Mouse (Mus musculus) midbrain, embryonic 15.5 days (tissue): ENCODE data around the gene Grik3. TPM values are rescaled to one million over a fixed set of nuclear protein-coding genes. Genes with fewer than 3 reads are reported as not detected.
A peak's percentile ranks its signal among the peaks of the same experiment; 100 is the strongest.
"Not testable (repeated sequence)": the region's sequence is repeated elsewhere in the genome, so short reads cannot be mapped to it uniquely, and the experiment has no call there.

Source experiments
- ATAC-seq: fragments of 200-750 bp; cut with Nextera tagmentation; replicated peaks from 2 replicates; pipeline ENCODE4 v1.8.0; 2017; ENCODE audit warnings: moderate TSS enrichment
- H3K27ac ChIP-seq: fragments of 300-500 bp; sonication (generic); 2 replicates; pipeline ENCODE4 v1.5.1; 2015; ENCODE audit warnings: mild to moderate bottlenecking, inconsistent platforms
- H3K27me3 ChIP-seq: fragments of 300-500 bp; sonication (generic); replicated peaks from 2 replicates; pipeline ENCODE4 v1.6.1; 2015; ENCODE audit warnings: inconsistent platforms
- H3K36me3 ChIP-seq: fragments of 300-500 bp; sonication (generic); replicated peaks from 2 replicates; pipeline ENCODE4 v1.6.1; 2015; ENCODE audit warnings: inconsistent platforms
- H3K4me1 ChIP-seq: fragments of 300-500 bp; sonication (generic); 2 replicates; pipeline ENCODE4 v1.6.1; 2015; ENCODE audit warnings: inconsistent platforms
- H3K4me2 ChIP-seq: fragments of 300-500 bp; sonication (generic); 2 replicates; pipeline ENCODE4 v1.6.1; 2015; ENCODE audit warnings: inconsistent platforms, mild to moderate bottlenecking, moderate library complexity
- H3K4me3 ChIP-seq: fragments of 300-500 bp; sonication (generic); 2 replicates; pipeline ENCODE4 v1.5.1; 2015; ENCODE audit warnings: mild to moderate bottlenecking, inconsistent platforms
- H3K9ac ChIP-seq: fragments of 300-500 bp; sonication (generic); 2 replicates; pipeline ENCODE4 v1.6.1; 2015; ENCODE audit warnings: mild to moderate bottlenecking, inconsistent platforms
- H3K9me3 ChIP-seq: fragments of 300-500 bp; sonication (generic); 2 replicates; pipeline ENCODE4 v1.6.1; 2016; ENCODE audit warnings: inconsistent platforms
- WGBS: fragments of 180-500 bp; shearing (Covaris S2); methylation state at CpG from one replicate; pipeline ENCODE4 v1.1.7; 2015; ENCODE audit warnings: mixed read lengths; 5-methylcytosine and 5-hydroxymethylcytosine counted together
- polyA plus RNA-seq: library from polyadenylated mRNA; unstranded; fragments of >200 nt; fragmentation: Nextera tagmentation; extraction: Ambion mirVana; gene quantifications from 2 replicates; pipeline ENCODE4 v1.2.1, GENCODE M21; 2015

Gene Grik3
- polyA plus RNA-seq, 1 experiment from 2014 or later, result 5.3 TPM

DNA sequence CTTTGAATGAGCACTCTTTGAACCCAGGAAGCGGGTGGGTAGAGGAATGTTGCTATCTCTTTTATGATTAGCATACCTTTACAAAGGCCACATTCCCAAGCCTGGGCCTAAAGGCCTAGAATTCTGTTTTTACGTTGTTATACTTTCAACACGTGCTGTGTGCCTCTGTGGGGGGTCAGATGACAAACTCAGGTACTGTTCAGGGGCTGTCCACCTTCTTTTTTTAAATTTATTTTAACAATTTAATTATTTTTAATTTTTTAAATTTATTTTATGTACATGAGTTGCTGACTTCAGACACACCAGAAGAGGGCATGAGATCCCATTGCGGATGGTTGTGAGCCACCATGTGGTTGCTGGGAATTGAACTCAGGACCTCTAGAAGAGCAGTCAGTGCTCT is 118.4 kb downstream of the Grik3 start:
- not testable (repeated sequence) for H3K36me3 ChIP-seq, H3K9me3 ChIP-seq, H3K27me3 ChIP-seq, ATAC-seq, H3K4me2 ChIP-seq, H3K27ac ChIP-seq, H3K9ac ChIP-seq, H3K4me1 ChIP-seq, H3K4me3 ChIP-seq
- 61% methylated on average over 3 of the region's 4 CpGs for WGBS

DNA sequence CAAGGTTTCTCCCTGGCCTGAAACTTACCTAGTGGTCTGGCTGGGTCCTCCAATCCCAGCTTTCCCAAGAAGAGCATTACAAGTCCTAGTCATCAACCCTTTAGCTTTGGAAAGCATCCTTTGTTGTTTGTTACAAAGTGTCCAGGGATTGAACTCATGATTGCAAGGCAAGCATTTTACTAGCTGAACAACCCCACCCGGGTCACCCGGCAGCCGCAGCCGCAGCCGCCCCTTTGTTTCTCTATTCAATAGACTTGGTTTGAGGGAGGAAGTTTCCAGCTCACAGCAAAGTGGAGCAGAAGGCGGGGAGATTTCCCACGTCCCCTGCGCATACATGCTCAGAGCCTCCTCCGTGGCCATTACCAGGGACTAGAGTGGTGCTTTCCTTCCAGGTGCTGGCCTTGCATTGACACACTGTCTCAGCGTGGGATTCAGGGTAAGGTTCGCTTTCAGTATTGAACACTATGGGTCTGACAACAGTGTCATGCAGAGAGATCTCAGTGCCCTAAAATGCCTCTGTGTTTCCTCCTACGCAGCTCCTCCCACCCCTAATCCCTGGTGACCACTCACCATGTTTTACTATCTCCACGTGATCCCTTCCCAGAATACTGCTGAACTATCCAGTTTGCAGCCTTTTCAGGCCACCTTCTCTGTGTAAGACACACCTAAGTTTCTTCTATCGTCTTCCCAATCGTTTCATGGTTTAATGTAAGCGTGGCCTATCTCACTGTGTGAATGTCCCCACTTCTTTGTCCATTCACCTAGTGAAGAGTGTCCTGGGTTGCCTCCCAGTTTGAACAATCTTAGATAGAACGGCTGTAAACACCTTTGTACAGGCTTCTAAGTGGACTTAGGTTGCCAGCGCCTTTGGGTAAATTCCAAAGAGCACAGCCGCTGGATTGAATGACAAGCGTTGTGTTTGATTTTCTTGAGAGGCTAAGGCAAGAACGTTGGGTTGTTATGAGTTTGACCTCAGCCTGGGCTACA is 119.1 kb downstream of the Grik3 start:
- no peaks in the 10 kb centered on the region for H3K36me3 ChIP-seq
- 59% methylated on average over 21 of the region's 21 CpGs for WGBS

DNA sequence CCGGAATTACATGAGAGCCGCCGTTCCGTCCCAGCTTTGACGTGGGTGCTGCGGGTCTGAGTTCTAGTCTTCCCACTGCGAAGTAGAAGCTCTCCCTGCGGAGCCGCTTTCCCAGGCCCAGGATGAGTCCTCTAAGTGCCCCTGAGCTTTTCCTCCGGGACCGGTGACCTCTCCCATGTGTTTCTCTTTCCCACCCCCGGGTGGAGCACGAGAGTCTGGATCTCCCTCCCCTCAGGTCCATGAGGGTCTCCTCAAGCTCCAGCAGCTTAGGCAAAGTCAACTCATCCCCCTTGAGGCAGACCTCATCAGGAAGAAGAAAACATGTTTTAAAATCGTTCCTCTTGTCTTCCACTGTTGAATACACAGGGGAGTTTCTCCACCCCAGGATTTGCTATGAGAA is 127.4 kb downstream of the Grik3 start:
- no peak overlapping the region for H3K27ac ChIP-seq
- no peaks in the 10 kb centered on the region for H3K27me3 ChIP-seq
- H3K9ac ChIP-seq, result no peak overlapping the region
- H3K4me2 ChIP-seq, result no peak overlapping the region
- no peak overlapping the region for H3K4me3 ChIP-seq
- ATAC-seq, result no peak
- WGBS, result 79% methylated on average over 14 of the region's 14 CpGs
- peaks cover 4% of the 10 kb centered on the region; the same call in 1 of the 2 replicates for H3K4me1 ChIP-seq
- no peaks in the 10 kb centered on the region for H3K9me3 ChIP-seq
- H3K36me3 ChIP-seq, result no peaks in the 10 kb centered on the region

More for the DNA sequence above, 119.1 kb downstream of the Grik3 start:
- H3K4me3 ChIP-seq, result no peak overlapping the region
- ATAC-seq, result no peak
- H3K27me3 ChIP-seq, result no peaks in the 10 kb centered on the region
- H3K9me3 ChIP-seq, result no peaks in the 10 kb centered on the region
- H3K4me1 ChIP-seq, result 0 out of 2 replicates have a peak, but pooled peaks cover 2% of the 10 kb centered on the region
- no peak overlapping the region for H3K27ac ChIP-seq
- H3K4me2 ChIP-seq, result no peak overlapping the region
- H3K9ac ChIP-seq, result no peak overlapping the region

DNA sequence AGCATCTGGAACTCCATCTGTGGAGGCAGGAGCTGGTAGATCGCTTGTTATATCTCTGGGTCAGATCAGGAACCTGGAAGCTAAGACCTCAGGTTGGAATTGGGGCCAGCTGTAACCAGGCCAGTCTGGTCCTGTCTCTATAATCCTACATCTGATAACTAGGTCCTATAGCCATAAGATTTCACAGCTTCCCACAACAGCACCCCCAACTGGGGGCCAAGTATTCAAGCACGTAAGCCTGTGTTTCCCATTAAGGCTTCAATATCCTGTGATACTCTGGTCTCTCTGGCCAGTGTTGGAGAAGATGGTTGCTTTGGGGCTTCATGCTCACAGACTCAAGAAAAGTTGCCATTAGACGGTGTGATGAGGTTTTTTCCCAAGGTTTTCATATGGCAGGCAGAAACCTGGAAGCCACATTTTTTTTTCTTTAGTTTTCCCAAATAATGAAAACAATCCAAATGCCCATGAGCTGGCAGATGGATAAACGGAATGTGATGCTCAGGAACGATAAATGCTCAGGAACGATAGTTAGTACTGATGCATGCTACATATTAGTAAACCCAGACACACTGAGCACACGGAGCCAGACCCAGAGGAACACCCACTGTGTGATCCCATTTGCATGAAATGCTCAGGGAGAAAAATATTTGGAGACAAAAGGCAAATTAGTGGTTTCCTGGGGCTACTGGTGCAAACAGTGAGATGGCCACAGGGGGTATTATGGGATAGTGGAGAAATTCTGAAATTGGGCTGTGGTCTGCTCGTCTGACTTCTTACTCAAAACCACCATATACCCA is 128.2 kb downstream of the Grik3 start:
- Histone ChIP-seq H3K9me3 (no peaks in the 10 kb centered on the region), H3K27ac (no peak overlapping the region), H3K27me3 (no peaks in the 10 kb centered on the region), H3K4me2 (no peak overlapping the region), H3K4me1 (peaks cover 4% of the 10 kb centered on the region; the same call in 1 of the 2 replicates), H3K4me3 (no peak overlapping the region), H3K9ac (no peak overlapping the region), H3K36me3 (no peaks in the 10 kb centered on the region)
- ATAC-seq, result no peak
- 79% methylated on average over 8 of the region's 8 CpGs for WGBS

DNA sequence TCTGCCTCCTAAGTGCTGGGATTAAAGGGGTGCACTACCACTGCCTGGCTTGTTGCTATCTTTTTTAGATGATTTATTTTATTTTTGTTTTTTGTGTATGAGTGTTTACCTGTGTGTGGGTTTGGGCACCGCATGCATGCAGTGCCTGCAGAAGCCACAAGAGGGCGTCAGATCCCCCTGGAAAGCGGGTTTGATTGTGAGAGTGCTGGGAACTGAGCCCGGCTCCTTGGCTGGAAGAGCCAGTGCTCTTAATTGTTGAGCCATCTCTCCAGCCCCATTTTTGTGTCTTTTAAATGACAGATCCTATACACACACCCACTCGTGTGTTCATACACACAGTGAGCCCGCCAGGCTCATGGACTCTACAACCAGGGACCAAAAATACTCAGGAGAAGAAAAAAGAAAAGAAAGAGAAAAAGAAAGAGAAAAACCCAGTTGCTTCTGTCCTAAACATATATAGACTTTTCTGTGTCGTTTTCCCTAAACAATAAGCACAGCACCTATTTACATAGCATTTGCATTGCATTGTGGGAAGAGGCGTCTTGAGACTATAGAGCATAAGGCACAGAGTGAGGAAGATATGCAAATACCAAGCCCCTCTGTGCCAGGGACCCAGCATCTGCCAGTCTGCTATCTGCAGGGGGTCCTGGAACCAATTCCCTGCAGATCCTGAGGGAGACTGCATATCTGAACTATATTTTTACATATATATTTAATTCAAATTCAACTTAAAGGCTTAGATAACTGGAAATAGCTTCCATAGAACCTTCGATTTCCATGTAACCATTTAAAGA is 134.6 kb downstream of the Grik3 start:
- Histone ChIP-seq H3K9ac (no peak overlapping the region), H3K4me2 (no peak overlapping the region), H3K4me1 (peaks cover 6% of the 10 kb centered on the region; the same call in 1 of the 2 replicates), H3K9me3 (no peaks in the 10 kb centered on the region), H3K27me3 (no peaks in the 10 kb centered on the region), H3K4me3 (no peak overlapping the region), H3K27ac (no peak overlapping the region), H3K36me3 (no peaks in the 10 kb centered on the region)
- 88% methylated on average over 9 of the region's 9 CpGs for WGBS
- no peak for ATAC-seq

DNA sequence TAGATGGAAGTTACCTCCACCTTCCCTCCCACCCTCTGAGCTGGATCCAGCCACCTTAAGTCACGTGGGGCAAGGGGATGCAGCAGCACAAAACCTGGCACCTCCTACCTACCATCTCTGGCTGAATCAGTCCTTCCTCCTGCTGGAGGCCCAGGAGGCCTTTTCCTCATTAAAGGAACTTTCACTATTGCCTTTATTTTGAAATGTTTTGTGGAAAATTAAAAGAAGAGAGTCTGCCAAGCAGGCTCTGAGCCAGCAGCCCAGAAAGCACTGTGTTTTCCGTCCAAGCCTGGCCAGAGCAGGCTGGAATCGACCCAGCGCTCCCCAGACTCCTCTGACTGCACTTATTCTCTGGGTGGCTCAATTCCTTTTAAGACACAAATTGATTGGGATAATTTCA is 139.0 kb downstream of the Grik3 start:
- Histone ChIP-seq H3K4me2 (no peak overlapping the region), H3K9me3 (no peaks in the 10 kb centered on the region), H3K27ac (no peak overlapping the region), H3K9ac (no peak overlapping the region), H3K36me3 (no peaks in the 10 kb centered on the region), H3K4me3 (no peak overlapping the region), H3K4me1 (0 out of 2 replicates have a peak, but pooled peaks cover 2% of the 10 kb centered on the region), H3K27me3 (no peaks in the 10 kb centered on the region)
- no peak for ATAC-seq
- WGBS, result 73% methylated on average over 4 of the region's 4 CpGs

DNA sequence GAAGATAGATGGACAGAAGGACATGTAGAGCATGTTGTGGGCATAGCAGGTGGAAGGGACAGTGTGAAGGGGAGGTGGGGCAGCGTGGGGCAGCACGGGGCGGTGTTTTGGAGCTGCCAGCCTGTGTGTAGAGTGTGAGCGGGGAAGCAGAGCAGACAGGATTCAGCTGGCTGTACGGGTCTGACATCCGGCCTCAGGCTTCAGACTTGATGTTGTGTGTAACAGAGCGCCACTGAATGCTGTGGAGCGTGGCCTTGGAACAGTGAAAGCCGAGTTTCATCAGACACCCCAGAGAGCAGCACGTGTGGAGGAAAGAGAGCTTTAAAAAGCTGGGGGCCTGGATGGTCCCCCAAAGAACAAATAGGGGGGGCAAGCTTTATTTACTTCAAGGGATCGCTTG is 144.5 kb downstream of the Grik3 start:
- no peak overlapping the region for H3K4me3 ChIP-seq
- WGBS, result 74% methylated on average over 11 of the region's 11 CpGs
- H3K36me3 ChIP-seq, result no peaks in the 10 kb centered on the region
- H3K4me1 ChIP-seq, result 0 out of 2 replicates have a peak, but pooled peaks cover 5% of the 10 kb centered on the region
- H3K4me2 ChIP-seq, result no peak overlapping the region
- ATAC-seq, result no peak
- no peak overlapping the region for H3K9ac ChIP-seq
- H3K27ac ChIP-seq, result no peak overlapping the region
- no peaks in the 10 kb centered on the region for H3K9me3 ChIP-seq
- H3K27me3 ChIP-seq, result no peaks in the 10 kb centered on the region

DNA sequence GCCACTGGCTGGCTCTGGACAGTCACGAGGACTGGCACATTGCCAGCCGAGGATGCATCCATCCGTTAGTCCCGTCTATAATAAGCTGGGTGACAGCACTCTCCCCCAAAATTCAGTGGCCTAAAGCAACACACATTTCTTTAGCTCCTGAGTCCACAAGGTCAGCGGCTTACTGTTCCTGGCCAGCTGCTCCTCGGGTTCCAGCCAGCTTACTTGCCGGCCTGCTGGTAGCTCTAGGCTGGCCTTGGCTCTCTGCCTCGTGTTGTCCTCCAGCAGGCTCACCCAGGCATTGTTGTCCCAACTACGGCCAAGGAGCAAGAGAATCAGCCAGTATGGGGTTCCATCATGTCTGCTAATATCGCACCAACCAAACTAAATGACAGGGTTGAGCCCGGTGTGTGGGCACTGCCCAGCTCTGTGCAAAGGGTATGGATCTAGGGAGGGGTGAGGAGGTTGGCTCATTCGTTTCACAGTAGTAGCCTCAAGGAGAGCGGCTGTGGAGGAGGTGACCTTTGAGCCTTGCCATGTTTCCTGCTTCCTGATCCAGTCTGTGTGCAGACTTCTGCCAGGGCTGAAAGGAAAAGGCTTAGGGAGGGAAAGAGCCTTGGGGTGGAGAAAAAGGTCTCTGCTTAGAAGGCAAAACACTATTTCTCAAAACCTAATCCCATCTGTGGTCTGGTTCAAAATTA is 146.3 kb downstream of the Grik3 start:
- H3K4me1 ChIP-seq, result 0 out of 2 replicates have a peak, but pooled peaks cover 5% of the 10 kb centered on the region
- no peaks in the 10 kb centered on the region for H3K27me3 ChIP-seq
- H3K27ac ChIP-seq, result no peak overlapping the region
- no peak for ATAC-seq
- no peak overlapping the region for H3K9ac ChIP-seq
- no peaks in the 10 kb centered on the region for H3K36me3 ChIP-seq
- 70% methylated on average over 13 of the region's 13 CpGs for WGBS
- no peak overlapping the region for H3K4me3 ChIP-seq
- no peaks in the 10 kb centered on the region for H3K9me3 ChIP-seq
- H3K4me2 ChIP-seq, result no peak overlapping the region

DNA sequence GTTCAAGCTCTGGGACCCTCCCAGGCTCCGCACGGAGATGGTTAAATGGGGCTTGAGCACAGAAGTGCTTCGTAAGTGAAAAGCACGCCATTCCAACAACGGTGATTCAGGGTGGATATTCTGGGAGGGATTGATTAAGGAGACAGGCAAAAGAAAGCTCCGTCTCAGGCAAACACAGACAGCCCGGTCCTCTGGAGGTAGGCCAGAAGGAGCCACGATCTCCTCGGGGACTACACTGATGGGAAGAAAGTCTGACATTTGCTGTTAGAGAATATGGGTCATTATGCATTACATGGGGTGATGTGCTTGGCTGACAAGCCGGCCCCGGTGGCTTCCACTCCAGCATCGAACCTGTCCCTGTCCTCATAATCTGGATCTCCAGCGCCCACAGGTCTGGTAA is 146.9 kb downstream of the Grik3 start:
- 0 out of 2 replicates have a peak overlapping the region, but pooled peaks have one; percentile 3 for H3K27ac ChIP-seq
- 68% methylated on average over 13 of the region's 13 CpGs for WGBS
- ATAC-seq, result no peak
- H3K4me1 ChIP-seq, result 0 out of 2 replicates have a peak, but pooled peaks cover 5% of the 10 kb centered on the region
- H3K9ac ChIP-seq, result no peak overlapping the region
- H3K27me3 ChIP-seq, result no peaks in the 10 kb centered on the region
- H3K9me3 ChIP-seq, result no peaks in the 10 kb centered on the region
- no peaks in the 10 kb centered on the region for H3K36me3 ChIP-seq
- no peak overlapping the region for H3K4me2 ChIP-seq
- no peak overlapping the region for H3K4me3 ChIP-seq

DNA sequence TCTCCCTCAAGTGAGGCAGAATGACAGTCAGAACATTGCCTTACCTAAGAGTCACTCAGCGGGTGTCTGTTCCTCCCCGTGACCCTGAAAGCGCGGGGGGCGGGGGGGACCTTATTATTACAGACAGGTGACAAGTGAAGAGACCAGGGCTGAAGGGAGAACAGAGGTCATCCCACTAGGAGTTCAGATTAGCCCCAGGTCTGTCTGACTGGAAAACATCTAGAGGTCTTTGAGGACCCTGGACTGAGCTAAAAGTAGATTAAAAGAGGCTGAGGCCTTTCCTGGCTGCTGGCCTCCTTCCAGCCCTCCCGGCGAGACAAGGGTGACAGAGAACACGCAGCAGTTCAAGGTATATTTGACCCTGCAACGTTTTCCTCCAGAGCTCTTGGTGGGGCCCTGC is 150.0 kb downstream of the Grik3 start:
- Histone ChIP-seq H3K4me2 (no peak overlapping the region), H3K4me3 (no peak overlapping the region), H3K27ac (no peak overlapping the region), H3K36me3 (no peaks in the 10 kb centered on the region), H3K9ac (no peak overlapping the region), H3K27me3 (no peaks in the 10 kb centered on the region), H3K9me3 (no peaks in the 10 kb centered on the region), H3K4me1 (peaks cover 17% of the 10 kb centered on the region; the same call in 1 of the 2 replicates)
- 75% methylated on average over 9 of the region's 9 CpGs for WGBS
- no peak for ATAC-seq

DNA sequence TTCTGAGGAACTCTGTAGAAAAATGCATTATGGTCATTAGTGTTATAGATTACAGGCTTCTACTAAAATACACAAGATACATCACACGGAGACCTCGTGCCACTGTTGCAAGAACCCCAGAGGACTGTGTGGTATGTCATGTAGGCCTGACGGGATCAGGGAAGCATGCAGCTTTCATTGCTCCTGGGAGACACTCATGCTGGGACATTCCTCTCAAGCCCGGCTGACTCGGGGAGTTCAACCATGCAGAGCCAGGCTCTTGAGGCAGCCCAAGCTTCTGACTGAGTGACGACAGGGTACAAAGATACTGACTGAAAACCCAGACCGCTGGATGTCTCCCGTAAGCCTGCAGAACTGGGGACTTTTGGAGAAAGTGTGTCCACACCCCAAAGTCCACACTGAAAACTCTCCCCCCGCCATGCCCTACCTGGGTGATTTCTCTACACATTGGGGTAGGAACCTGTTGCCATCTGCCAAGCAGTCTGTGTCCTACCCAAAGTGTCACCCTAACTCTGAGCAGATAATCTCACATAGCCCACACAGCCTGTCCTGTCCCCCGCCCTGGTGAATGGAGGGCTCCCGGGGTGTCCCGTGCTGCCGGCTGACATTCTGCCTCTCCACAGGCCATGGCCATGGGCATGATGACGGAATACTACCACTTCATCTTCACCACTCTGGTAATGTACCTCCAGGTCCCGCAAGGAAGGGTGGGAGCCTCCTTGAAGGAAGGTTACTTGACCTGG is 150.6 kb downstream of the Grik3 start:
- Histone ChIP-seq H3K4me3 (no peak overlapping the region), H3K36me3 (no peaks in the 10 kb centered on the region), H3K9me3 (no peaks in the 10 kb centered on the region), H3K27me3 (no peaks in the 10 kb centered on the region), H3K9ac (no peak overlapping the region), H3K4me1 (peaks cover 18% of the 10 kb centered on the region; the same call in 1 of the 2 replicates), H3K4me2 (no peak overlapping the region), H3K27ac (no peak overlapping the region)
- ATAC-seq, result no peak
- WGBS, result 77% methylated on average over 15 of the region's 15 CpGs
